Mouse (Mus musculus) cerebellum, postnatal 4 days (tissue): ENCODE data around the gene Adra1b.

ENCODE experiments used
- DNase-seq, 2 experiments: peaks; one replicate each; pipeline ENCODE4 v3.0.0; 2022; ENCODE audit warnings: low spot score in 2 of 2, mixed read lengths in 1 of 2

Adra1b gene

DNA sequence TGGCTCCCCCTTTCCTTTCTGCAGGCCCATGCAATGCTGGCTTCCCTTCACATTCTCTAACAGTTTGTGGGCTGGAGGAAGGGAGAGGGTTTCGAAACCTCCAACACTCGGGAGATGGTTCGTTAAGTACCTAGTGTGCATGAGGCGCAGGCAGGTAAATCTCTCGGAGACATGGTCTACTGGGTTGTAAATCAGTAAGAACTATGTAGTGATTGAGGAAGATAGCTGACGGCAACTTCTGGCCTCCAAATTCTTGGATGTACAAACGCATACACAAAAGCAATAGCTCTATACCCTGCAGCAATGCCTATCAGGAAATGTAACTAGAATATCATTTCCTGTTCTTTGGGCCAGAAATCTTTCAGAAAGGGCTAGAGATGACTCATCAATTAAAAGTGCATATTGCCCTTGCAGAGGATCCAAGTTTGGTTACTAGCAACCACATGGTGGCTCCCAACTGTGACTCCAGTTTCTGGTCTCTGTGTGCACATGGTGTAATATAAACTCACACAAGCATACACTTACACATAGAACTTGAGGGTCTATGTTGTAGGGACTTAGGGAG is 172.2 kb downstream of the Adra1b start:
- no peak for DNase-seq

DNA sequence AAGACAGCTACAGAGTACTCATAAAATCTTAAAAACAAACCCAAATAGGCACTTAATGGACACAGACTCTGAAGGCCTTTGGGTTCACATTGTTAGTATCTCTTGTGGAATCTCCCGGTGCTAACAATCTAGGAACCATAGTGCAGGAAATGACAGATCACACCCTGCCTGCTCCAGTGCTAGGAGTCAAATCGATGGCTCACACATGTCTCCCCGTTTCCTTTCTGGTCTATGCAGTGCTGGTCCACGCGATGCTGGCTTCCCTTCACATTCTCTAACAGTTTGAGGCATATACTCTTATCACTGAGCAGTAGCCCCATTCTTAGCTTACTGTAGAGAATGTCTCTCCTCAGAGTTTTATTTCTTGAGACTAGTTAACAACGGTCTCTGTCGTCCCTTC is 173.2 kb downstream of the Adra1b start:
- DNase-seq: no peak
